Mouse (Mus musculus): ENCODE measurements around the gene Mybph.

Mybph gene

DNA sequence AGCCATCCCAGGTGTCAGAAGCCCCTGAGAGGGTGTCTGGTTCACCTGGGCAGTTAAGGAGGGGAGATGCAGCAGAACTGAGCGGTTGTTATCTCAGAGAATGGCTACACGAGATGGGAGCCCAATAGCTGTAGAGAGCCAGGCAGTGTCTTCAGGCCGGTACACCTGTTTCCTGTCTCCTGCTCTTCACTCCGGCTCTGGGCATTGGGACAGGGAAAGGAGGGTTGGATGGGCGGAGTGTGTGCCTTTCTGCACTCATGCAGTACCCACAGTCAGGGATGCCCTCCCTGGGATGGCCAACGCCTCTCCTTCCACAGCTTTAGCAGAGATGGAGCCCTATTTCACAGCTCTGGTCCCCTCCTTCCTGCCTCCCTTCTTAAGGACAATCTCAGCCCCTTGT is 17.8 kb downstream of the Mybph start:
- in situ Hi-C loops (cut with MseI, MboI): no loop called here

DNA sequence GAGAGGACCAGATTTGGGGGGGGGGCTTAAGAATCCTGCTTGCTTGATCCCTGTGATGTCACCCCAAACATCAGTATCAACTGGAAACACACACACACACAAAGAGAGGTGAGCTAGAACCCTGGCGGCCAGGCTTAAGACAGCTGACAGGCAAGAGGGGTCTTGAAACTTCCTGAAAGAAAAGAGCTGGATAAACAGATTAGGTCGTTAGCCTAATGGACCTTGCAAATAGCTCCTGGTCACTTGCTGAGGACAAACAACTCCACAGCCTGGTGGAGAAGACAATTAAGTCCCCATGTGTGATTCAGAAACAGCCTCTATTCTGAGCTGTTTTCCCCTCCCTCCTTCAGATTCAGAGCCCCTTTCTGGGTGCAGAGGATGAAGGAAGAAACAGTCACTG is 18.4 kb downstream of the Mybph start:
- in situ Hi-C loops (cut with MseI, MboI): no loop called here

DNA sequence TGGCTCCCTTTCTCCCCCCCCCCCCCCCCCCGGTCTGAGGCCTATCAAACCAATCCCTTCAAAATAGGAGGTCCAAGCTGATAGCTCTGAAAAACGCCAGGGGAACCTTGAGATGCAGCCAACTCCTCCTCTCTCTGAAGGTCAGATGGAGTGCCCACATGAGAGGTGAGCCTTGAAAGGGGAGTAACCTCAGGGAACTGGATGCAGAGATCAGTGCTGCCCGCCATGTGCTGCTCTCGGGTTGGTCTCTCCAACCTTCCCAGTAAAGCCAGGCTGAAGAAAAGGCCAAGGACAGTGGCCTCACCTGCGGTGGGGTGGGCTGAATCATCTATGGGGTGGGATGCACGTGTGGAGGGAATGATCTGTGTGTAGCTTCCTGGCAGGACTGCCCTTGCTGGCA is 19.1 kb downstream of the Mybph start:
- in situ Hi-C loops (cut with MseI, MboI): no loop called here

DNA sequence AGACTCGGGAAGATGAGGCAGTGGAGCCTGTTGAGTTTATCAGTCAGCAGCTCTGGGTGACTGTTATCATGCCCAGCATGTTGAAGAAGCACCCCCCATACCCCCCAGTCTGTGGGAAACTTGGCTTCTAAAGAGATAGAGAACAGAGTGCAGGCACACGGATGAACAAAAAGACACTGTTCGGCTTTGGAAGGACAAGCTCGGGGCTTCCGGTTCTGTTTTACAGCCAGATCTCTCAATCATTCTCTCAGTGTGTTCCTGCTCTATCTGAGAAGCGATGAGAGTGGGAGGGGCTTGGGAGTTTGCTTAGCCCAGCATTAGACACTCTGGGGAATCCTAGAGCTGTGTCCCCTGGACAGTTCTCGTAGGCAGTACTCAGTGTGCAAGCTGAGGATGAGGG is 20.2 kb downstream of the Mybph start:
- in situ Hi-C loops (cut with MseI, MboI): no loop called here

DNA sequence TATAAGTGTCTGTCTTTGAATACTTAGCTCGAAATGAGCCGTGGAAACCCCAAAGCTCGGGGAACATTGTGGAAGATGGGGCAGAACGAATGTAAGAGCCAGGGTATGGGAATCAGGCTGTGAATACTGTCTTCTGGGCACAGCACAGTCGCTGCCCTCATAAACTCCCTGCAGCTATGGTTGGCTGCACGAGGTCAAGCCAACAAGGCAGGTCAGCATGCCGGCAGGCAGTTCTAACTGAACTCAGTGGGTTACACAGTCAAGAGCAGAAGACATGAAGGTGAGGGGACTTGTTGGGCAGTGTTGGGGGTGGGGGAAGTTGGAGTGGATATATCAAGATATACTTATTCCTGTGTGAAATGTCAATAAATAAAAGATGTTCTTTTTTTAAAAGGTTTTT is 21.8 kb downstream of the Mybph start:
- in situ Hi-C loops (cut with MseI, MboI): no loop called here

DNA sequence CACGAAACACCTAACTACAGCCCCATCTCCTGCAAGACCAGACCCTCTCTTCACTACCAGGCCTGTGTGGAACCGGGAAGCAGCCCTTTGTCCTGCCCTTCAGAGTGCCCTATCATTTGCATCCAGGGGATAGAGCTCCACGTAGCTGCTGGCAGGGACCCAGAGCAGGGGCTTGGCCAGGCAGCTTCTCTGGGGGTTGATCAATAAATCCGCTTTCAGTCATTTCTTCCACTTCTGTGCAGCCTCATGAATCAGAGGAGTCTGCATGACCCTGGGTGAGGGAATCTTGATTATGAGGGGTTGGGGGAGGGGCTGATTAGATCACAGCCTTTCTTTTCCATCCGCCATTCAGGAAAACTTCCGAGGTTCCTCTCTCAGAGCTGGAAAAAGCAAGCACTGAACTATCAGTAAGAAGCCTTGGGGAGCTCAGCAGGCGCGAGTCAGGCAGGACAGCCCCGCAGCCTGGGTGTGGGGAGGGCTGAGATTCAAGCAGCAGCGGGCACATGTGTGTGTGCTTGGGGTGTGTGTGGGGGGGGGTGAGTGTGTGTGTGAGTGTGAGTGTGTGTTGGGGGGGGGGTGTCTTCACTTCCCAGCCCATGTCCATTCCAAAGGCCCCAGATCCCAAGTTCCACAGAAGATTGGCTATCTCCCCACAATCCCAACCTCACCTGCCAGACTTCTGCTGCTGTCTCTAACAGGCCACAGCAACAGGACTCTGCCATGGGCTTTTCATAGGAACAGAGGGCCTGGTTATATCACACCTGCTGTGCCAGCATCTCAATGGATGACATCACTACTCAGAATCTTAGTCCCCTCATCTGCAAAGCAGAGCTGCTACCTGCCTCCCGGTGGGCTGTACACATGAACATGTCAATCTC is 22.7 kb downstream of the Mybph start:
- in situ Hi-C loops (cut with MseI, MboI): no loop called here

DNA sequence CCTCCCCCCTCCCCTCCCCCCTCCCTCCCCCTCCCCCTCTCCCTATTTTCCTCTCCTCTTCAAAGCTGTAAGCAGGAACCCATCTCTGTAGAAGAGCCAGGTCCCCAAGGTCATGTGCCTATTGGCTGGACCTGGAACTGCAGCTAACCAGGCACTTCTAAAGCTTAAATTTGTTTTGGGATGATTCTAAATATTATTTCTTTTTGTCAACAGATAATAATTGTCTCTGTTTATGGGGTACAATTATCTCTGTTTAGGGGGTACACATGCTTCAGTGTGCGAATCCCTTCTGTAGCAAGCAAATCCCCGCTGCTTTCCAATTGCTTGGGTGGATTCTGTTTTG is 23.4 kb downstream of the Mybph start:
- in situ Hi-C loops (cut with MseI, MboI): no loop called here

DNA sequence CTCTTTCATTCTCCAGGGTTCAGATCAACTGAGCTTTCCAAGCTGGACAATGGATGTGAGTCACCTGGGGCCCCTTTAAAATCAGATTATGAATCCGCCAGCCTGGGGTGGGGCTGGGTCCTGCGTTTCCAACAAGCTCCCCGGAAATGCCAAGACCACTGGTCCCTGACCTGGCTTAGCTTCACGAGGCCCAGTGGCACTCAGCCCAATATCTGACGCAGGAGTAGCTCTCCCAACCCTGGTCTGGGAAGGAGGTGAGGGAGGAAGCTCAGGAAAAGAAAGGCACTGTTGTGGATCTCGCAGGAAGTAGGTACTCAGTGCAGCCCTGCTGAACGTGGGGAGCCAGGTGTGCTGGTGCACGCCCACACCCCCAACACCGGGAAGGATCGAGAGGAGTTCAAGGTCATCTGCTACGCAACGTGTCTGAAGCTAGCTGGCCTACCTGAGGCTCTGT is 23.8 kb downstream of the Mybph start:
- in situ Hi-C loops (cut with MseI, MboI): no loop called here

DNA sequence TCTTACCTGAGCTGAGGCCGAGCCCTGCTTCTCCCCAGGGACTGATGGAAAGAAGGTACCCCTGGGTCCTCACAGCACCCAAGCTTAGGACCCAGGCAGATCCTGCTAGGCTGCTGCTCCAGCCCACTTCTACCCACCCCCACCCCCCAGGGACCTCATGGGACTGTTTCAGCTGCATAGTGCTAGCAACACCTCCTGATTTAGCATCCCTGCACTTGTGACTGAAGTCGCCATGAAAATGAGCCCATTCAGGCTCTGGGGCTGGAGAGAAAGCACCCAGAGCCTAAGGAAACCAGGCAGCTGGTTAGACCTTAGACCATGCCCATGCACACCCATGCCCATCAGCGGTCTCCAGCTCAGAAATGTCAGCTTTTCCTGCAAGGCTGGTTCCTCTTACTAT is 24.7 kb downstream of the Mybph start:
- in situ Hi-C loops (cut with MseI, MboI): no loop called here

DNA sequence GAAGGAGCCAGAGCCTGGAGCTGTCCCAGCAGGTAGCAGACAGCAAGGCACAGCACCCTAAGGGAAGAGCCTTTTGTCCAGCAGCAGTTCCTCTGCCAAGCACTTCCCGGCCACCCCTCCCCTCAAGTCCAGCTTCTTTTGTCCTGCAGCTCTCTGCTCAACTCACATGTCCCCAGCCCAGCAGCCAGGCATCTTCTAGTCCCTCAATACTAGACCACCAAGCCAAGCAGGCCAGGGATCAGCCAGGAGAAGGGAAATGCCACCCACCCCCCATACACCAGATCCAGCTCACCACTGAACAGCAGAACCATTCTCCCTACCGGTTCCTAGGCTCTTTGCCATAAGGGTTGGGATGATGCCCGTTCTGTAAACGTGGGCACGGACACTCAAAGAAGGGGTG is 26.4 kb downstream of the Mybph start:
- in situ Hi-C loops (cut with MseI, MboI): no loop called here

DNA sequence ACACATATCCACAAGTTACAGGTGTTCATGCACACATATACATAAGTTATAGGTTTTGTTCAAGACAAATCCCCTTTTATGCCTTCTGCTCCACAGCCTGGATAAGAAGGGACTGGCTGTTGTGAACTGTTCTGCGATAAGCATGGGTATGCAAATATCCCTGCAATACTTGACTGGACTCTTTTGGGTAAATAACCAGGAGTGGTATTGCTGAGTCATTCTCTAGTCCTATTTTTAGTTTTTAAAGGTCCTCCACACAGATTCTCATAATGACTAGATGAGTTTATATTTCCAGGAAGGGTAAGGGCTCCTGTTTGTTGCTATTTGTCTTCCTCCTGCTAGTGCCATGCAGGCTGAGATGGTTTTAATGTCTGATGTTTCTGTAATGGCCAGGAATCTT is 27.9 kb downstream of the Mybph start:
- in situ Hi-C loops (cut with MseI, MboI): no loop called here

DNA sequence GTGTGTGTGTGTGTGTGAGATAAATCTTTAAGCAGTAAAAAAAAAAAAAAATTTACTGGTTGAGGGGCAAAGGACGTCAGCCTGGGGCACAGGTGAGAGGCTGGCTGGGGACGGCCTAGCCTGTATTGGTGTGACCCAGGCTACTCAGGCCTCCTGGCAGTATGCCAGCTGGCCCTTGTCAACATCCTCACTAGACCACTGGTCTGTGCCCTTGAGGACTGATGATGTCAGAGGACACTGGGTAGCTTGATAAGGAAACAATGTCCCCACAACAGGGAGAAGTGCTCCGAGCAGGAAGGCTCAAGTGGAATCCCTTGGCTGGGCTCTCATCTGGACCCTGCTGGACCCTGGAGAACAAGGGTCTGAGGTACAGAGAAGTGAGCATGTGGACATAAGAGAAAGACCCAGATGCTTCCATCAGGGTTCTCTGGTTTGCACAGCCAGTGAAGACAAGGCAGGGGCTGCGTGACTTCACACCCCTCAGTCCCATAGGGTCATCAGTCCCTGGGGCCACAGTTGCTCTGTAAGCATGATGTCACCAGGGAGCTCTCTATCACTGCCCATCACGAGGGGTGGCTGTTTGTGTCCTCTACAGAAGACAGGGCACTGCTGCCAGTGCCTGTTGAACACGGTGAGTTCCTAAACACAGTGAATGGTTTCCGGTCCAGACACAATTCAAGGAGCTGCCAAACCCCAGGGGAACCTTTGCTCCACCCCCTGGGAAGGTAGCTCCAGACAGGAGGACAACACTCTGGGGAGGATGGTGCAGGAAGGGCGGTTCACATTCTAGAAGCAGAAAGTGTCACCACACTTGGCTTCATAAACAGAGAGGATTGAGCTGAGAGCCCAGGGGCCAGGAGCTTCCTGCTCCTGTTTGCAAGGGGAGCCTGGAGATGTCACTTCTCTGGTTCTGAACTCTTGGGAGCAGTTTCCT is 29.1 kb downstream of the Mybph start:
- in situ Hi-C loops (cut with MseI, MboI): no loop called here

DNA sequence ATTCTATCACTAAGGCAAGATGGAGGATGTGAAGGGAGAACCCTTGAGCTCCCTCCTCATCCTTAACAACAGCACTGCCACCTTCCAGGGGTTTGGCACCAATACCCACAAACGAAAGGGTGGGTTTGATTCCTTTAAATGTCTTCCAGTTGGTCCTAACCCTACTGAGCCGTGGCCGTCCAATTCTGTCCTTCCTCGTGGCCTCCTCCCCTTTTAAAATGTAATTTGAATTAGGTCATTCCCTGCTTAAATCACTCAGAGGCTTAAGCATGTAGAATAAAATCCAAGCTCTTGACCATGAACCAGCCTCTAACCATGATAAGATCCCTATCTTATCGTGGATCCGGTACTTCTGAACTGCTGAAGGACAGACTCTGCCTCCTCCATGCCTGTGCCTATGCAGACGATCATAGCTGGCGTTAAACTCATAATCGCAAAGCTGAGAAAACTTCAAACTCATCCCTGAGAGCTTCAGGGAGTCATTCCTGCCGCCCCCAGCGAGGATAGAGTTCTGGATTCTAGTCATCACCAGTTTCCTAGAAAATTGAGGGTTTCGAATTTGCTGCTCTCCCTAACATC is 31.5 kb downstream of the Mybph start:
- in situ Hi-C loops (cut with MseI, MboI): no loop called here

DNA sequence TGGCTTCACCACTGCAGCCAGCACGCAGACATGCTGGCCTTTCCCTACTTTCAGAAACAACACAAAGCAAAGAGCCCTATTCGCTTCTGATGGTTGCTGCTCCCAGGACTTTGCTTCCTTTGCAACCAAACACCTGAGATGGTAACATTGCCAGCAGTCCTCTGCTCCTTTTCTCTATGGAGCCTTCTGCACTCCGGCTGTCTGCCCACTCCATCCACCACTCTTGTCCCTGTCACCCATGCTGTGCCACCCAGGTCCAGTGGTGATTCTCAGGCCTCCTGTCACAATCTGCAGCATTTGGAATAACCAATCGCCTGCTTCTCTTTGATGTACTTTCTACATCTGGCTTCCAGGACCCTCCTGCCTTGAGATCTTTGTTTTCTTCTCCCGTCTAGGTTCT is 32.1 kb downstream of the Mybph start:
- in situ Hi-C loops (cut with MseI, MboI): no loop called here

DNA sequence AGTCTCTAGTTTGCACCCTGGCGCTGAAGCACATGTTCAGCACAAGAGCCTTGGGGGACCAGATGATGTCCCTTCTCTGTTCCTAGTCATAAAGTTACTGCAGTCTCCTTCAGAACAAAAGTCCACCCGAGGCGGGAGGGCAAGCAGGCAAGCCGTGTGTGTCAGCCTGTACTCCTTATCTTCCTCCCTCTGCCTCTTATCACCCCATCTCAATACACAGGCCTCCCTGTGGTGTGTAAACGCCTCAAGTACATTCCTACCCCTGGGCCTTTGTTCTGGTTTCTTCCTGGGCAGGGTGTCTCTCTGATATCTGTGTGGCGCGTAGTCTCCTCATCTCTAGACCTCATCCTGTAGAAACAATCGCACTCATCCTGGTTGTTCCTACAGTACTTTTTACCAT is 33.5 kb downstream of the Mybph start:
- in situ Hi-C loops (cut with MseI, MboI): no loop called here

DNA sequence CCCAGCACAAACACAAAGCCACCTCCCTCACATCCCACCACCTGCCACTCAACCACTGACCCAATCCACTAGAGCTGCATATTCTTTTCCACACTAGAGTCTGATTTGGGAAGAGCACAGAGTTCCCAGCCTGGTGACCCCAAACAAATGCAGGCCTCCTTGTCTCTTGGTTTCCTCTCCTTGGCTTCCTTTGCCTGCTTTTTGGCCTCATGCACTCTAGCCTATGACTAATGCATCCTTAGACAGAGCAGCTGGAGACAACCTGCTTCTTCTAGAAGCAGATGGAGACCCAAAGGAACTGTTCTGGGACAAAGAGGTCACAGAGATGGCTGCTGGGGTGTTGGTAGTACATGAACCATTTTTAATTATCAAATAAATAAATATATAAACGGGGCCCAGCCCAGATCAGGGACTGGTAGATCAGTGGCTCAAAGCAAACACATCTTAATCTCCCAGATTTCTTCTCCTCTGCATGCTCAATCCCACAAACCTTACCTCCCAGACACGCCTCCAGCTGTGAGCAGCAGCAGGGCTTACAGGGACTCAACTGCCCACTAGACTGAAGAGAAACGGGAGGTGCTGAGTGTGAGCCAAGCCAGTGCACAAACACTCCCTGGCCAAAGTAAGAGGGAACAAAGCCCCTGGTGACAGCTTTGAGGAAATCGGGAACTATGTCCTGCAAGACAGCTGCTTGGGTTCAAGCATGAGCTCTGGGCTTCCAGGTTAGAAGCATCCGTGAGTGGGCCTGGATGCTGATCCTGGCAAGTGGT is 36.7 kb downstream of the Mybph start:
- in situ Hi-C loops (cut with MseI, MboI): no loop called here

DNA sequence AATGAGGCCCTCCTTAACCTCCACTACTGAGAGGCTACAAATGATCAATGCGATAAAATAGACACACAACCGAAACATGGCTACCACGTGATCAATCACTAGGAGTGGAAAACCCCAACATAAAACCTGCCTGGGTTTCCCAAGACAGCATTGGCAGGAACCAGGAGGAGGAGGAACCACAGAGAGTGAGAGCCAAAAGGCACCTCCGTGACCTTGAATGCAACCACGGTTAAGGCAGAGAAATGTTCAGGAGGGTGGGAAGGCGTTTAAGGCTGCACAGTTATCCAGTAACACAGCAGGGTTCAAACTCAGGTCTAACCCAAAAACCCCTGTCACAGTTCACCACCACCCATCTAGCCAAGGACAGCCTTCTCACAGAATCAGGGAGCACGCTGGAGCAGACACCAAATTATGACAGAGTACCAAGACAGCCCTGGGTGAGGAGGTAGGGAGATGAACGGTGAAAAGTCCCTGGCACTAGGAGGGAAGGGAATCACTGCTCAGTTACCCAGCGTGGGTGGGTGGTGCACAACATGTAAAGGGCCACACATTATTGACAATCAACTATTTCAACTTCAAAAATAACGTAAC is 37.5 kb downstream of the Mybph start:
- in situ Hi-C loops (cut with MseI, MboI): no loop called here

DNA sequence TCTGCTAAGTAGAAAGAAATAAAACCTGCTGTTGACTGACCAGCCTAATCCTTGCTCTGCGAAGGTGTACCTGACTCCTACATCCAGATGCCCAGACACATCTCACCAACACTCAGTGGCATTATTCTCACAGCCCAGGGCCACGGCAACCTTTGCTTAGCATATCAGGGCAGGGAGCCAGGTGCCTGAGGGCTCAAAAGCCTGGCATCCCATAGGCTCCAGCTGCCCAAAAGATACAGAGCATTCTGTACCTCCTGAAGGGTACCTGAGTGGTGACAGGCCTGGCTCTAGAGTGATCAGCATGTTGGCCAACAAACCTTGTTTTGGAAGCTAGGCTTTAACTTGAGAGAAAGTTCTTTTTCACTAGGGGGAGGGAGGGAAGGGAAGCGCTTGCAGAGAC is 38.0 kb downstream of the Mybph start:
- in situ Hi-C loops (cut with MseI, MboI): no loop called here

DNA sequence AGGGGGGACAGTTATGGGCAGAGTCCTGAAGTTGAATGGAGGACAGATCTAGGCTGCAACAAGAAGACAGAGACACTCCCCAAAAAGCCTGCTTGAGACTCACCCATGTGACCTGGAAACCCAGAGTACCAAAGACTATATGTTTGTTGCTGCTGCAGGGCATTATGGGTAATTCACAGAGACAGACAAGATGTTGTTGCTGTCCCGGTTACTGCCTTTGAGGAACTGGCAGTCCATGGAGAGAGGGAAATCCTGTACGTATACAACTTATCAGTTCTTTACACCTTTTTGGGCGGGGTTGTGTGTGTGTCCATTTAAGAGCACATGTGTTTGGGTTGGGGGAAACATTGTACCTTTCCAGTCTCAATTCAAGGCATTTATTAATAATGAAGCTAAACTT is 38.4 kb downstream of the Mybph start:
- in situ Hi-C loops (cut with MseI, MboI): no loop called here

DNA sequence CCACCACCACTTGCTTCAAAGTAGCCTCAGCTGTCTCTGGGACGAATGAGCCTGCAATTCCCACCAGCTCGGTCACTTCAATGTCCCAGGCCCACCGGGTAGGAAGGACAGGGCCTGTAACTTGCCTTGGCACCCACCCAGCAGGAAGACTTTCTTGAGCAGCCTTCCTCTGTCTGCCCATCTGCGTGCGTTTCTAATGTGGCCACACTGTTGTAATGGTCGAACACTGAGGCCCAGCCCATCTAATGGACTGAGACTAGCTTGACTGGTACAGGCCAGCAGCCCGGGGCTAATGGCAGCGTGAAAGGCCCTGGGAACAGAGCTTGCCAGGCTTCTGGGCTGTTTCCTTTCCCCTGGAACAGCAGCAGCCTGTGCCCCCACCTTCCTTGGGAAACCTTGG is 39.1 kb downstream of the Mybph start:
- in situ Hi-C loops (cut with MseI, MboI): no loop called here

DNA sequence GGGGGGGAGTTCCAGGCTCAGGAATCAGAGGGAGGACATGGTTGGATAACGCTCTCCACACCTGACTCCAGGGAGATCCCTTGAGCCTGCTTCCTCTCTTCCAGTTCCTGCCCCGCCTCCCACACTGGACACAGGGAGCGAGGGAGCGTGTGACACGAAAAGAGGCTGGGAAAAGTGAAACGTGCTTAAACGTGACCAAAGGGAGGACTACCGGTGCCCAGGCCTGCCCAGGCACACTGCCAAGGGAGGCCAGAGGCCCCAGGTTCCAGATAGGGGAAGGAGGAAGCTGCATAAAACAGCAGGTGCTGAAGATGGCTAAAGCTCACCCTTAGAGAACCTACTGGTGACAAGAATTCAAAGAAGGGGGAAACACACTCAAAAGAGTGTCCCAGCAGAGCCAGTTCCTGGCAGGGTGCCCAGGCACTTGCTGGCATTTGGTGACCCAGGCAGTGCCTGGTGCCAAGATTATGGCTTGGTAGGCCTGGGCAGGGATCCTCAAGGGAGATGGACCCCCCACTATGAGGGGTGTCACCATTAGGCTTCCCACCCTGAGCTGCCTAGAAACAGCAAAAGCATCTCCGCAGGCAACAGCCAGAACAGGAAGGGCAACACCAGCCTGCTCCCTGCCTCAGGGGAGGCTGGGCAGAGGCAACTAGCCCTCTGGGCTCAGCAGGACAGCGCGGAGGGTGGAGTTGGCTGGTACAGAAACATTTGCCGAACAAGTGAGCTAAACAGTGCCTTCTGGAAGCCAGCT is 39.7 kb downstream of the Mybph start:
- in situ Hi-C loops (cut with MseI, MboI): no loop called here
